In genomic region chr10:54005847-54006246, GRCm38 (mm10) we compare ENCODE assay signal across 30 mouse cellular contexts.
DNase-seq lines count a peak whose midpoint lies in the region; ATAC-seq and TF ChIP-seq lines count a peak whose summit lies in the region.
"Had no signal": no experiment of that assay in that cellular context is flagged by ENCODE, and none has a peak within 500 bp of the region (broad histone marks: within the 10 kb centered on the region; RNA-seq: fewer than 3 reads in every experiment).

No protein-coding gene starts in this region.

- peak; percentile 38 to 74 for DNase-seq in spleen, adult 2 months (ENCODE audit: low read depth in 1 of 2, low spot score in 2 of 2)
- DNase-seq in spleen, postnatal 10 days (ENCODE audit: low spot score in 2 of 2): no peak
- peak; percentile 37 to 47 for DNase-seq in B cell, adult 2 months
- peak; percentile 4 for DNase-seq in T-cell, adult 2 months (ENCODE audit: low spot score)
- no peak for DNase-seq in cerebellum, adult 11 months
- DNase-seq in gastrocnemius, adult 2 months: no peak
- DNase-seq: adrenal gland, postnatal 10 days; cerebellum, adult 9-10 months; embryo, embryonic 11 days; gastrocnemius, postnatal 10 days; heart, postnatal 4 days; kidney, adult 18-20 months; kidney, postnatal 25 days; left cerebral cortex, postnatal 4 days; liver, postnatal 0 days; midbrain, embryonic 14.5 days; right cerebral cortex, adult 18-20 months; thymus, adult 18-20 months; thymus, postnatal 4 days had no signal

- no peak overlapping the region for H3K4me2 ChIP-seq in intestine, embryonic 15.5 days (replicated peaks)
- H3K4me2 ChIP-seq: embryonic facial prominence, embryonic 12.5 days; forebrain, embryonic 15.5 days; heart, embryonic 12.5 days; hindbrain, embryonic 13.5 days; kidney, embryonic 15.5 days; liver, embryonic 12.5 days; neural tube, embryonic 15.5 days had no signal

- no peak overlapping the region for H3K4me3 ChIP-seq in spleen, adult 2 months (ENCODE audit: extremely low read depth, insufficient read depth, insufficient read length)
- H3K4me3 ChIP-seq in intestine, embryonic 15.5 days (replicated peaks): no peak overlapping the region
- H3K4me3 ChIP-seq in gastrocnemius, adult 2 months: no peak overlapping the region
- H3K4me3 ChIP-seq: embryonic facial prominence, embryonic 12.5 days; forebrain, embryonic 15.5 days; heart, embryonic 12.5 days; hindbrain, embryonic 13.5 days; kidney, embryonic 15.5 days; liver, embryonic 12.5 days; neural tube, embryonic 15.5 days had no signal

- 16% methylated on average over 2 of the region's 2 CpGs for WGBS in spleen, adult 2 months
- 89% methylated on average over 2 of the region's 2 CpGs for WGBS in intestine, embryonic 15.5 days

- TF ChIP-seq CTCF in spleen, adult 2 months (IDR thresholded peaks at IDR 0.05; ENCODE audit: extremely low read depth, insufficient read depth, insufficient read length, insufficient replicate concordance): no peak
- no peak for TF ChIP-seq CTCF in gastrocnemius, adult 2 months (IDR thresholded peaks at IDR 0.05)

- peak; percentile 73 for ATAC-seq in neutrophil, adult 5-6 weeks (ENCODE audit: extremely low read depth, insufficient number of reproducible peaks, low FRiP score, poor library complexity, severe bottlenecking)
- no peak for ATAC-seq in intestine, embryonic 15.5 days
- ATAC-seq: forebrain, embryonic 15.5 days; liver, embryonic 12.5 days; liver, postnatal 0 days had no signal

- no peaks in the 10 kb centered on the region for H3K27me3 ChIP-seq in spleen, adult 2 months (ENCODE audit: control insufficient read depth, insufficient read depth, low read length)
- no peaks in the 10 kb centered on the region for H3K27me3 ChIP-seq in intestine, embryonic 15.5 days (replicated peaks)
- H3K27me3 ChIP-seq: embryonic facial prominence, embryonic 12.5 days; forebrain, embryonic 15.5 days; heart, embryonic 12.5 days; hindbrain, embryonic 13.5 days; kidney, embryonic 15.5 days; liver, embryonic 12.5 days; neural tube, embryonic 15.5 days had no signal

- H3K4me1 ChIP-seq in spleen, adult 2 months (ENCODE audit: control insufficient read depth, insufficient read depth, insufficient read length): peaks cover 17% of the 10 kb centered on the region
- H3K4me1 ChIP-seq in intestine, embryonic 15.5 days (replicated peaks): no peaks in the 10 kb centered on the region
- H3K4me1 ChIP-seq: embryonic facial prominence, embryonic 12.5 days; forebrain, embryonic 15.5 days; hindbrain, embryonic 13.5 days; kidney, embryonic 15.5 days; neural tube, embryonic 15.5 days had no signal

- no peak; the same call in 1 of the 2 replicates for TF ChIP-seq POLR2A in spleen, adult 2 months (IDR thresholded peaks at IDR 0.05; ENCODE audit: low read depth, low read length)

- H3K36me3 ChIP-seq in spleen, adult 2 months (ENCODE audit: control insufficient read depth, insufficient read depth, low read length): peaks cover 8% of the 10 kb centered on the region
- no peaks in the 10 kb centered on the region for H3K36me3 ChIP-seq in intestine, embryonic 15.5 days
- H3K36me3 ChIP-seq: embryonic facial prominence, embryonic 12.5 days; forebrain, embryonic 15.5 days; hindbrain, embryonic 13.5 days; neural tube, embryonic 15.5 days had no signal

- peak overlapping the region; percentile 95 for H3K27ac ChIP-seq in spleen, adult 2 months (ENCODE audit: insufficient read depth, low read length)
- H3K27ac ChIP-seq in intestine, embryonic 15.5 days: no peak overlapping the region
- H3K27ac ChIP-seq in gastrocnemius, adult 2 months: no peak overlapping the region
- H3K27ac ChIP-seq: embryonic facial prominence, embryonic 12.5 days; forebrain, embryonic 15.5 days; hindbrain, embryonic 13.5 days; kidney, embryonic 15.5 days; liver, embryonic 12.5 days; macrophage; neural tube, embryonic 15.5 days; stomach, postnatal 0 days had no signal

- intact Hi-C loops in gastrocnemius, adult 2 months (cut with DNase I): no loop called here

- no peak overlapping the region for H3K9ac ChIP-seq in intestine, embryonic 15.5 days
- H3K9ac ChIP-seq: embryonic facial prominence, embryonic 12.5 days; forebrain, embryonic 15.5 days; heart, embryonic 12.5 days; hindbrain, embryonic 13.5 days; kidney, embryonic 15.5 days; liver, embryonic 12.5 days; liver, postnatal 0 days; neural tube, embryonic 15.5 days had no signal

- no peaks in the 10 kb centered on the region for H3K9me3 ChIP-seq in intestine, embryonic 15.5 days
- H3K9me3 ChIP-seq: embryonic facial prominence, embryonic 12.5 days; forebrain, embryonic 15.5 days; heart, embryonic 12.5 days; hindbrain, embryonic 13.5 days; kidney, embryonic 15.5 days; liver, embryonic 12.5 days; neural tube, embryonic 15.5 days had no signal

Comparison
In these comparisons a context has a peak if more than half of its experiments do, and no peak if none do; other contexts are left out.
1. DNase-seq: peak in spleen, adult 2 months (2 of 2), B cell, adult 2 months (2 of 2) and T-cell, adult 2 months (single experiment); none in spleen, postnatal 10 days (0 of 2), cerebellum, adult 11 months (single experiment) and gastrocnemius, adult 2 months (single experiment).